ENCODE assay signal across 8 mouse cellular contexts in the genomic region with DNA sequence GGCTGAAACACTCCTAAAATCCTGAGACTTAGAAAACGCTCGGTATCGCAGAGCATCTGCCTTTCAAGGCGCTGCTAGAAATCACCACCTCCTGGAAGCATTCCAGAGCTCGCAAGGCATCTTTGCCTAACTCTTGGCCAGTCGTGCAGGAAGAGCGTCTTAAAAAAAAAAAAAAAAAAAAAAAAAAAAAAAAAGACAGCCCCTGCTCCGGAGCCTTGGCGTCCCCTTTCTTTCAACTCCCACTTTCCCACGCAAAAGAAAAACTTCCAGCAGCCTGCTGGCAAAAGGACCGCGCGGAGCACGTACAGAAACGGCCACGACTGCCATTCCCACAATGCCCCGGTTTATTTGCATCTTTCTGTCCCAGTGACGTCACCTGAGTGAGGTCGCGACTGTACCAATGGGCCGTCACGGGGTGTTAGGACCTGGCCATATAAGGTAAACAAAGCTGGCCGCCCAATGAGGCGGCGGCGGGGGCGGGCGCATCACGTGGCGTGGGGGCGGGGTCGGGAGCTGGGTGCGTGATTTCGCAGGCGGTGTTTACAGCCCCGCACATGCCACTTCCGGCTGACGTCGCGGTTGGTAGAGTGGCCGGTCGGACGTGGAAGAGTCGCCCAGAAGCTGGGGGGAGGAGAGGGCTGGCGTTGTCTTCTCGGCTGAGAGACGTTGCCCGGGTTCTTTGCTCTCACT. TPM values are rescaled to one million over a fixed set of nuclear protein-coding genes. Genes with fewer than 3 reads are reported as not detected.
DNase-seq lines count a peak whose midpoint lies in the region; ATAC-seq and TF ChIP-seq lines count a peak whose summit lies in the region.

TSS of gene Ubald1 (minus strand) at position 180 of the 690 bp plus-strand sequence.

- peak within 1 kb of the TSS; percentile 71 for H3K4me2 ChIP-seq in embryonic facial prominence, embryonic 15.5 days (replicated peaks)
- H3K4me2 ChIP-seq in limb, embryonic 14.5 days (replicated peaks; ENCODE audit: low read depth, low read length, severe bottlenecking): peak within 1 kb of the TSS; percentile 84
- peak within 1 kb of the TSS; percentile 82 for H3K4me2 ChIP-seq in midbrain, postnatal 0 days (ENCODE audit: low read depth, low read length, poor library complexity, severe bottlenecking)

- H3K4me1 ChIP-seq in bone marrow, adult 2 months (ENCODE audit: control insufficient read depth, insufficient read depth, low read length): peaks cover 8% of the 10 kb centered on the region
- H3K4me1 ChIP-seq in embryonic facial prominence, embryonic 15.5 days: peaks cover 45% of the 10 kb centered on the region
- peaks cover 9% of the 10 kb centered on the region for H3K4me1 ChIP-seq in limb, embryonic 14.5 days (ENCODE audit: control insufficient read depth, insufficient read depth, low read length)
- peaks cover 20% of the 10 kb centered on the region for H3K4me1 ChIP-seq in midbrain, postnatal 0 days (ENCODE audit: insufficient read depth, low read length)

- under 1% methylated on average over 48 of the region's 48 CpGs for WGBS in bone marrow, adult 2 months
- under 1% methylated on average over 48 of the region's 48 CpGs for WGBS in embryonic facial prominence, embryonic 15.5 days
- under 1% methylated on average over 43 of the region's 48 CpGs for WGBS in limb, embryonic 14.5 days
- under 1% methylated on average over 48 of the region's 48 CpGs for WGBS in midbrain, postnatal 0 days

- H3K36me3 ChIP-seq in embryonic facial prominence, embryonic 15.5 days: peaks cover 14% of the 10 kb centered on the region
- peaks cover 10% of the 10 kb centered on the region for H3K36me3 ChIP-seq in limb, embryonic 14.5 days (ENCODE audit: control insufficient read depth, insufficient read depth, low read length)
- peaks cover 3% of the 10 kb centered on the region; the same call in 1 of the 2 replicates for H3K36me3 ChIP-seq in midbrain, postnatal 0 days (ENCODE audit: insufficient read depth, low read length)

- ATAC-seq in embryonic facial prominence, embryonic 15.5 days (ENCODE audit: insufficient number of reproducible peaks, low FRiP score, low TSS enrichment, low read depth): peak; percentile 91
- peak; percentile 92 for ATAC-seq in limb, embryonic 14.5 days (ENCODE audit: low FRiP score, low read depth)
- ATAC-seq in midbrain, postnatal 0 days (ENCODE audit: low FRiP score): peak; percentile 90

- peak within 1 kb of the TSS; percentile 95 for H3K27ac ChIP-seq in bone marrow, adult 2 months (ENCODE audit: control insufficient read depth, insufficient read depth, low read depth, low read length, poor library complexity)
- peak within 1 kb of the TSS; percentile 100 for H3K27ac ChIP-seq in embryonic facial prominence, embryonic 15.5 days (replicated peaks)
- peak within 1 kb of the TSS; percentile 95 for H3K27ac ChIP-seq in limb, embryonic 14.5 days (replicated peaks; ENCODE audit: low read depth, low read length)
- peak within 1 kb of the TSS; percentile 98 for H3K27ac ChIP-seq in midbrain, postnatal 0 days (ENCODE audit: low read depth, low read length)

- peak; percentile 100 for DNase-seq in 416B (ENCODE audit: low read depth)
- DNase-seq in heart, adult 8-10 months (ENCODE audit: low spot score): peak; percentile 97
- peak; percentile 99 for DNase-seq in kidney, adult 9 months
- DNase-seq in limb, embryonic 14.5 days (ENCODE audit: low spot score): peak; percentile 99
- DNase-seq in midbrain, postnatal 0 days (ENCODE audit: low spot score): peak; percentile 100
- peak; percentile 92 to 93 for DNase-seq in spleen, postnatal 14 days (ENCODE audit: low spot score in 2 of 2)

- no peaks in the 10 kb centered on the region for H3K9me3 ChIP-seq in embryonic facial prominence, embryonic 15.5 days (replicated peaks)
- no peaks in the 10 kb centered on the region for H3K9me3 ChIP-seq in limb, embryonic 14.5 days (ENCODE audit: control insufficient read depth, low read length)
- no peaks in the 10 kb centered on the region for H3K9me3 ChIP-seq in midbrain, postnatal 0 days (ENCODE audit: low read length)

- peak; percentile 90 for TF ChIP-seq POLR2A in bone marrow, adult 2 months (IDR thresholded peaks at IDR 0.05; ENCODE audit: borderline replicate concordance, control insufficient read depth, low read depth, low read length)
- peak; percentile 91; the same call in 1 of the 2 replicates for TF ChIP-seq POLR2A in limb, embryonic 14.5 days (IDR thresholded peaks at IDR 0.05; ENCODE audit: borderline replicate concordance, extremely low read depth, insufficient read depth, insufficient read length)

- peak within 1 kb of the TSS; percentile 98 for H3K4me3 ChIP-seq in bone marrow, adult 2 months (replicated peaks; ENCODE audit: control insufficient read depth, low read depth, low read length)
- H3K4me3 ChIP-seq in embryonic facial prominence, embryonic 15.5 days (replicated peaks): peak within 1 kb of the TSS; percentile 87
- peak within 1 kb of the TSS; percentile 89 for H3K4me3 ChIP-seq in limb, embryonic 14.5 days (replicated peaks; ENCODE audit: low read length)
- H3K4me3 ChIP-seq in midbrain, postnatal 0 days (ENCODE audit: low read depth, low read length): peak within 1 kb of the TSS; percentile 78

- H3K27me3 ChIP-seq in embryonic facial prominence, embryonic 15.5 days: no peaks in the 10 kb centered on the region
- H3K27me3 ChIP-seq in limb, embryonic 14.5 days (ENCODE audit: control insufficient read depth, insufficient read depth, low read length): no peaks in the 10 kb centered on the region
- no peaks in the 10 kb centered on the region for H3K27me3 ChIP-seq in midbrain, postnatal 0 days (ENCODE audit: insufficient read depth, low read length)

- peak within 1 kb of the TSS; percentile 79 for H3K9ac ChIP-seq in embryonic facial prominence, embryonic 15.5 days
- peak within 1 kb of the TSS; percentile 89 for H3K9ac ChIP-seq in limb, embryonic 14.5 days (ENCODE audit: low read depth, low read length, severe bottlenecking)
- peak within 1 kb of the TSS; percentile 93 for H3K9ac ChIP-seq in midbrain, postnatal 0 days (replicated peaks; ENCODE audit: low read length, poor library complexity, severe bottlenecking)

- peak; percentile 4; the same call in 1 of the 2 replicates for TF ChIP-seq CTCF in bone marrow, adult 2 months (IDR thresholded peaks at IDR 0.05; ENCODE audit: control insufficient read depth, insufficient read depth, low read length)
- no peak for TF ChIP-seq CTCF in midbrain, postnatal 0 days (IDR thresholded peaks at IDR 0.05)

RNA-seq across cellular contexts. Expression of gene Ubald1, which starts in this region (rescaled TPM):
- polyA plus RNA-seq in bone marrow, adult 2 months (2011; ENCODE audit: insufficient read depth, insufficient read length, low replicate concordance, missing spikeins): 19.4 and 38.1 TPM in 2 replicates
- polyA plus RNA-seq in embryonic facial prominence, embryonic 15.5 days (2015; fragmentation: Nextera tagmentation; extraction: Ambion mirVana): 43.8 and 51.3 TPM in 2 replicates
- total RNA-seq in heart, adult 8-10 months (2022): 10 to 100 TPM; 14.6 to 20.6 (median 19.2) TPM
- polyA plus RNA-seq in limb, embryonic 14.5 days (2012; rRNA removed): 32.5 and 42.3 TPM in 2 replicates
- polyA plus RNA-seq in limb, embryonic 14.5 days (2014; fragmentation: Nextera tagmentation; extraction: Ambion mirVana): 42.0 and 44.3 TPM in 2 replicates
- total RNA-seq in midbrain, postnatal 0 days (2014; rRNA removed): 30.3 and 35.0 TPM in 2 replicates
- polyA plus RNA-seq in midbrain, postnatal 0 days (2015; fragmentation: Nextera tagmentation; extraction: Ambion mirVana): 79.9 and 82.5 TPM in 2 replicates

Comparison
In these comparisons a context has a peak if more than half of its experiments do, and no peak if none do; other contexts are left out.
1. Peak in every context shown above with its lines: DNase-seq, ATAC-seq, H3K4me3 ChIP-seq and H3K27ac ChIP-seq.